Mouse (Mus musculus) embryonic facial prominence, embryonic 14.5 days (tissue): Measurements from ENCODE around the gene Lep. TPM values are rescaled to one million over a fixed set of nuclear protein-coding genes. Genes with fewer than 3 reads are reported as not detected.

Experiments used
- ATAC-seq: fragments of 200-750 bp; cut with Nextera tagmentation; 2 replicates; pipeline ENCODE4 v1.8.0; 2017; ENCODE audit warnings: low read depth, moderate number of reproducible peaks, moderate TSS enrichment
- DNase-seq: peaks from one replicate; pipeline ENCODE4 v3.0.0-alpha.2; 2015; ENCODE audit warnings: low spot score
- H3K27ac ChIP-seq: fragments of 300-500 bp; sonication (generic); replicated peaks from 2 replicates; pipeline ENCODE4 v1.5.1; 2014; ENCODE audit warnings: low read depth, mild to moderate bottlenecking, low read length, moderate library complexity
- H3K27me3 ChIP-seq: fragments of 300-500 bp; sonication (generic); replicated peaks from 2 replicates; pipeline ENCODE4 v1.6.1; 2014; ENCODE audit warnings: low read length; ENCODE audit not compliant: control insufficient read depth, insufficient read depth
- H3K36me3 ChIP-seq: fragments of 300-500 bp; sonication (generic); 2 replicates; pipeline ENCODE4 v1.6.1; 2014; ENCODE audit warnings: low read length, mixed read lengths; ENCODE audit not compliant: control insufficient read depth, insufficient read depth
- H3K4me1 ChIP-seq: fragments of 300-500 bp; sonication (generic); 2 replicates; pipeline ENCODE4 v1.6.1; 2014; ENCODE audit warnings: antibody characterized with exemption, low read length; ENCODE audit not compliant: control insufficient read depth, insufficient read depth
- H3K4me2 ChIP-seq: fragments of 300-500 bp; sonication (generic); 2 replicates; pipeline ENCODE4 v1.6.1; 2014; ENCODE audit warnings: low read depth, mild to moderate bottlenecking, low read length, moderate library complexity, mixed read lengths
- H3K4me3 ChIP-seq: fragments of 300-500 bp; sonication (generic); 2 replicates; pipeline ENCODE4 v1.5.1; 2014; ENCODE audit warnings: low read depth, mild to moderate bottlenecking, low read length
- H3K9ac ChIP-seq: fragments of 300-500 bp; sonication (generic); 2 replicates; pipeline ENCODE4 v1.6.1; 2014; ENCODE audit warnings: low read depth, mild to moderate bottlenecking, low read length, moderate library complexity, mixed read lengths
- H3K9me3 ChIP-seq: fragments of 300-500 bp; sonication (generic); 2 replicates; pipeline ENCODE4 v1.6.1; 2016; ENCODE audit warnings: low read length; ENCODE audit not compliant: control insufficient read depth
- WGBS: fragments of 180-500 bp; shearing (Covaris S2); extraction: QIAGEN DNeasy Blood & Tissue Kit; methylation state at CpG from one replicate; pipeline ENCODE4 v1.1.7; 2014; 5-methylcytosine and 5-hydroxymethylcytosine counted together
- microRNA-seq: library from miRNA; unstranded; fragments of <30 nt; microRNA quantifications from one replicate; pipeline ENCODE4, GENCODE M21; 2016; ENCODE audit warnings: borderline number of aligned reads
- polyA plus RNA-seq: library from polyadenylated mRNA; unstranded; fragments of >200 nt; fragmentation: Nextera tagmentation; extraction: Ambion mirVana; gene quantifications from 2 replicates; pipeline ENCODE4 v1.2.1, GENCODE M21; 2014

Gene Lep
- polyA plus RNA-seq, 1 experiment from 2014 or later: 0.18 TPM

GRCm38 (mm10) chr6:29115756-29116155 lies 55.7 kb downstream of the Lep start:
- no peaks in the 10 kb centered on the region for H3K36me3 ChIP-seq
- H3K27ac ChIP-seq: no peak overlapping the region
- ATAC-seq (no peak), DNase-seq (no peak)
- H3K4me2 ChIP-seq: no peak overlapping the region
- H3K4me1 ChIP-seq: no peaks in the 10 kb centered on the region
- no peaks in the 10 kb centered on the region for H3K27me3 ChIP-seq
- H3K9me3 ChIP-seq: peaks cover 16% of the 10 kb centered on the region
- H3K9ac ChIP-seq: no peak overlapping the region
- no peak overlapping the region for H3K4me3 ChIP-seq
- WGBS: 70% methylated on average over 7 of the region's 7 CpGs

GRCm38 (mm10) chr6:29117417-29118104 lies 57.5 kb downstream of the Lep start:
- no peaks in the 10 kb centered on the region for H3K27me3 ChIP-seq
- H3K9ac ChIP-seq: no peak overlapping the region
- H3K4me2 ChIP-seq: no peak overlapping the region
- H3K36me3 ChIP-seq: no peaks in the 10 kb centered on the region
- 50% methylated on average over 7 of the region's 7 CpGs for WGBS
- H3K27ac ChIP-seq: no peak overlapping the region
- no peaks in the 10 kb centered on the region for H3K4me1 ChIP-seq
- no peak overlapping the region for H3K4me3 ChIP-seq
- ATAC-seq (peak; percentile 30; the same call in 1 of the 2 replicates), DNase-seq (peak; percentile 23)
- no peaks in the 10 kb centered on the region for H3K9me3 ChIP-seq

GRCm38 (mm10) chr6:29118231-29118630 lies 58.2 kb downstream of the Lep start:
- Histone ChIP-seq H3K27ac (no peak overlapping the region), H3K36me3 (no peaks in the 10 kb centered on the region), H3K9ac (no peak overlapping the region), H3K4me2 (no peak overlapping the region), H3K4me3 (no peak overlapping the region), H3K9me3 (no peaks in the 10 kb centered on the region), H3K4me1 (no peaks in the 10 kb centered on the region), H3K27me3 (no peaks in the 10 kb centered on the region)
- DNase-seq (no peak), ATAC-seq (no peak)

- no peak overlapping the region for H3K27ac ChIP-seq
- H3K4me3 ChIP-seq: no peak overlapping the region
- H3K9me3 ChIP-seq: no peaks in the 10 kb centered on the region
- peaks cover 2% of the 10 kb centered on the region for H3K36me3 ChIP-seq
- no peaks in the 10 kb centered on the region for H3K4me1 ChIP-seq
- no peaks in the 10 kb centered on the region for H3K27me3 ChIP-seq
- ATAC-seq: no peak
- no peak overlapping the region for H3K4me2 ChIP-seq
- WGBS: 70% methylated on average over 4 of the region's 4 CpGs
- no peak for DNase-seq
- H3K9ac ChIP-seq: no peak overlapping the region
These were observed 58.9 kb downstream of the Lep start for GRCm38 (mm10) chr6:29118963-29119362.

- Histone ChIP-seq H3K4me2 (no peak overlapping the region), H3K4me1 (no peaks in the 10 kb centered on the region), H3K4me3 (no peak overlapping the region), H3K9ac (no peak overlapping the region), H3K27ac (no peak overlapping the region), H3K9me3 (no peaks in the 10 kb centered on the region), H3K36me3 (peaks cover 12% of the 10 kb centered on the region), H3K27me3 (no peaks in the 10 kb centered on the region)
- no peak for ATAC-seq
- no peak for DNase-seq
- WGBS: 92% methylated on average over 13 of the region's 13 CpGs
These were observed 60.0 kb downstream of the Lep start for GRCm38 (mm10) chr6:29119990-29120389.

Small RNA genes lying within 50 kb of the gene (microRNA-seq; reads per million reads assigned to microRNA genes)
- 5.6 reads per million, percentile 22 among the genes with 10 or more reads in this experiment for gene Mir129-1

Other genes with a start within 250 kb of the Lep start
- gene Lrrc4, start 228.5 kb upstream of the Lep start, polyA plus RNA-seq: 0.80 and 1.0 TPM in 2 replicates
- 35.9 and 39.5 TPM in 2 replicates for gene Rbm28, start 104.8 kb downstream of the Lep start, polyA plus RNA-seq
- gene Prrt4, start 119.4 kb downstream of the Lep start, polyA plus RNA-seq: 0.82 and 1.4 TPM in 2 replicates
- 47.1 and 50.7 TPM in 2 replicates for gene Impdh1, start 156.1 kb downstream of the Lep start, polyA plus RNA-seq
- gene Hilpda, start 212.3 kb downstream of the Lep start, polyA plus RNA-seq: 44.1 and 46.5 TPM in 2 replicates
- gene Fam71f2, start 219.4 kb downstream of the Lep start, polyA plus RNA-seq: 0.61 and 0.81 TPM in 2 replicates